Mouse (Mus musculus): ENCODE measurements around the gene Hfm1.

GRCm38 (mm10) chr5:106826044-106826443, 100.1 kb downstream of the Hfm1 start:
- no peak for TF ChIP-seq CTCF (IDR thresholded peaks at IDR 0.05; ENCODE audit: extremely low read depth, insufficient read depth, insufficient read length, insufficient replicate concordance)
- no peak for TF ChIP-seq POLR2A (IDR thresholded peaks at IDR 0.05; ENCODE audit: low read depth, low read length)

Data from spleen, adult 2 months (tissue).